ENCODE assay signal across 8 mouse cellular contexts in genomic region chr12:88992141-88992540, GRCm38 (mm10).
DNase-seq lines count a peak whose midpoint lies in the region; TF ChIP-seq lines count a peak whose summit lies in the region.

No protein-coding gene starts in this region.

- H3K79me2 ChIP-seq in heart, adult 2 months (replicated peaks; ENCODE audit: control insufficient read depth, insufficient read depth, low read length): no peaks in the 10 kb centered on the region

- no peak overlapping the region for H3K27ac ChIP-seq in heart, adult 2 months

- intact Hi-C loops in heart, adult 2 months (cut with DNase I): loop anchor here (2.0 to 5.0 kb wide), 3 partner anchors 115 to 585 kb away; no protein-coding TSS in a partner anchor
- intact Hi-C loops in heart, postnatal 36 days (cut with DNase I): loop anchor here (1.0 to 5.0 kb wide), 2 partner anchors 114 to 305 kb away; no protein-coding TSS in a partner anchor

- no peaks in the 10 kb centered on the region for H3K36me3 ChIP-seq in heart, adult 2 months (ENCODE audit: control insufficient read depth, insufficient read depth, low read length)

- H3K4me1 ChIP-seq in heart, adult 2 months (ENCODE audit: control insufficient read depth, insufficient read depth, low read length): no peaks in the 10 kb centered on the region; the same call in 1 of the 2 replicates

- no peak overlapping the region for H3K9ac ChIP-seq in heart, adult 2 months (ENCODE audit: low read depth, low read length)

- TF ChIP-seq POLR2A in heart, adult 2 months (IDR thresholded peaks at IDR 0.05; ENCODE audit: insufficient read depth, low read depth, low read length): no peak

- H3K27me3 ChIP-seq in heart, adult 2 months (ENCODE audit: control insufficient read depth, insufficient read depth, low read length): 0 out of 2 replicates have a peak, but pooled peaks cover 4% of the 10 kb centered on the region

- DNase-seq in heart, adult 2 months: no peak
- DNase-seq in heart, postnatal 36 days: no peak
- peak; percentile 17 for DNase-seq in thymus, postnatal 0 days (ENCODE audit: low spot score)
- no peak for DNase-seq in thymus, postnatal 10 days (ENCODE audit: low spot score in 2 of 2)
- DNase-seq in hindlimb bud, embryonic 11.5 days (ENCODE audit: extremely low spot score, low read depth, low spot score): peak; percentile 53
- peak; percentile 89 for DNase-seq in retina, embryonic 14.5 days (ENCODE audit: low spot score)
- no peak for DNase-seq in thymus, postnatal 36 days
- no peak for DNase-seq in layer of hippocampus, postnatal 10 days (ENCODE audit: low spot score in 2 of 2)

- no peak overlapping the region for H3K4me3 ChIP-seq in heart, adult 2 months

- peak; percentile 69 for TF ChIP-seq CTCF in heart, adult 2 months (IDR thresholded peaks at IDR 0.05)

- WGBS in heart, adult 2 months: 3% methylated on average over 2 of the region's 2 CpGs

- no peak for TF ChIP-seq EP300 in heart, adult 2 months (IDR thresholded peaks at IDR 0.05; ENCODE audit: insufficient read depth, low read depth, low read length)

Comparison
In these comparisons a context has a peak if more than half of its experiments do, and no peak if none do; other contexts are left out.
1. DNase-seq: peak in thymus, postnatal 0 days (single experiment), hindlimb bud, embryonic 11.5 days (single experiment) and retina, embryonic 14.5 days (single experiment); none in heart, adult 2 months (0 of 2), heart, postnatal 36 days (0 of 2), thymus, postnatal 10 days (0 of 2), thymus, postnatal 36 days (0 of 2) and layer of hippocampus, postnatal 10 days (0 of 2).